Mouse (Mus musculus) CH12.LX (cell line): ENCODE data around the gene Tada2a.

ENCODE experiments used
- CHD1 ChIP-seq: IDR thresholded peaks from 2 replicates; pipeline ENCODE4 v1.6.1; 2012; ENCODE audit warnings: low read depth, low read length, improper control_type of control experiment, inconsistent platforms
- CTCF ChIP-seq, 2 experiments: IDR thresholded peaks in 1 of 2; conservative IDR thresholded peaks in 1 of 2; 2 replicates each; pipeline ENCODE4 v1.5.1; 2011 to 2012; ENCODE audit warnings: low read depth in 2 of 2, low read length in 2 of 2, improper control_type of control experiment in 1 of 2, inconsistent platforms in 1 of 2, mild to moderate bottlenecking in 1 of 2, moderate library complexity in 1 of 2
- ETS1 ChIP-seq: conservative IDR thresholded peaks from 2 replicates; pipeline ENCODE4 v1.6.1; 2012; ENCODE audit warnings: low read depth, mild to moderate bottlenecking, inconsistent platforms, low read length, improper control_type of control experiment, moderate library complexity
- KAT2A ChIP-seq: IDR thresholded peaks from 2 replicates; pipeline ENCODE4 v1.6.1; 2012; ENCODE audit warnings: low read length, improper control_type of control experiment, inconsistent platforms; ENCODE audit not compliant: insufficient replicate concordance
- MYC ChIP-seq: IDR thresholded peaks from 2 replicates; pipeline ENCODE4 v1.6.1; 2011; ENCODE audit warnings: low read depth, mild to moderate bottlenecking, improper control_type of control experiment, low read length
- NRF1 ChIP-seq: IDR thresholded peaks from 2 replicates; pipeline ENCODE4 v1.6.1; 2014; ENCODE audit warnings: low read depth, mild to moderate bottlenecking, inconsistent platforms, low read length, improper control_type of control experiment, moderate library complexity
- POLR2A ChIP-seq: IDR thresholded peaks from 2 replicates; pipeline ENCODE4 v1.6.1; 2011; ENCODE audit warnings: low read depth, mild to moderate bottlenecking, improper control_type of control experiment, low read length
- POLR2AphosphoS2 ChIP-seq: IDR thresholded peaks from 2 replicates; pipeline ENCODE4 v1.6.1; 2011; ENCODE audit warnings: low read depth, low read length, improper control_type of control experiment
- RAD21 ChIP-seq: IDR thresholded peaks from 2 replicates; pipeline ENCODE4 v1.6.1; 2011; ENCODE audit warnings: low read depth, mild to moderate bottlenecking, low read length, improper control_type of control experiment, moderate library complexity
- RCOR1 ChIP-seq: conservative IDR thresholded peaks from 2 replicates; pipeline ENCODE4 v1.6.1; 2012; ENCODE audit warnings: low read depth, mild to moderate bottlenecking, inconsistent platforms, low read length, improper control_type of control experiment
- ZC3H11A ChIP-seq: IDR thresholded peaks from 2 replicates; pipeline ENCODE4 v1.6.1; 2012; ENCODE audit warnings: low read depth, mild to moderate bottlenecking, inconsistent platforms, low read length, improper control_type of control experiment
- ZNF384 ChIP-seq: IDR thresholded peaks from 2 replicates; pipeline ENCODE4 v1.6.1; 2012; ENCODE audit warnings: low read depth, low read length, improper control_type of control experiment, inconsistent platforms

GRCm38 (mm10) chr11:84042808-84043762, 86.3 kb downstream of the Tada2a start:
- TF ChIP-seq CTCF (conservative IDR thresholded peaks at IDR 0.05 in 1 of 2, IDR thresholded peaks at IDR 0.05 in 1 of 2; ENCODE audit: low read depth in 2 of 2, low read length in 2 of 2) (0 out of 4 replicates have a peak, but pooled peaks of 1 of the 2 experiments have one; percentile 10), NRF1 (no peak), RCOR1 (peak; percentile 88), ZNF384 (0 out of 2 replicates have a peak, but pooled peaks have one; percentile 17), POLR2A (peak; percentile 75), POLR2AphosphoS2 (peak; percentile 75), KAT2A (no peak), ZC3H11A (no peak), MYC (peak; percentile 100), ETS1 (peak; percentile 99), RAD21 (no peak; the same call in none of the 2 replicates), CHD1 (peak; percentile 78; the same call in 1 of the 2 replicates)
